ENCODE assay signal across 8 mouse cellular contexts in the genomic region with DNA sequence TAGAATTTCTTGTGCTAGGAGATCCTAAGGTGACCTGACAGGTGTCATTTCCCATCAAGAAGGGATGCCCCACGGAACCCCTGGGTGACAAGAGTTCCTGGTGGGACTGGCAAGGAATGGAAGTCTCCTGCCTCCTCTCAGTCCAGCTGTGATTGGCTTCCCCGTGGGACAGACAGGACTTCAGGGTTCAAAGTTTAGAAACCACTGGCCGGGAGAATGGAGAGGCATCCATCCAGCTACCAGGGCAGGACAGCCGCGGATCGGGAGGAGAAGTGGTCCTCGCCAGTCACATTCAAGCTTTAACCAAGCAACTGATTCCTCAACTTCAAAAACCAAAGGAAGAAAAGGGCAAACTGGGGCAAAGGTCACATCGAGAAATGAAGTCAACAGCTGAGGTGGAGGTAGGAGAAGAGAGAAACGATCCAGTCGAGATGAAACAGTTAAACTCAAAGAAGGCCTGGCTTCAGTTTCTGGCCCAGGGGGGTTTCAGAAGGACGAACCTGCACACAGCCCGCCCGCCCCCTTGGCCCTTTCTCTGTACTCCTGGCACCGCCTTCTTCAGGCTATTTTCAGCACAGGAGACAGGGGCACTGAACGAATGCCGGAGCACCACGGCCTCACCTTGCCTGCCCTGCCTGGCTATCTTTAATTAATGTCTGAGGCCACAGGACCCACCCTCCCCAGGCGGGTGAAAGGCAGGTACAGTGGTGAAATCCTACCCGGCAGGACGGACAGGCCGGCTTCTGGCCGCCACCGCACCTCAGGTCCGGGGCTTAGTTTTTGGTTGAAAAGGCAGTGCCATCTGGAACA. TPM values are rescaled to one million over a fixed set of nuclear protein-coding genes. Genes with fewer than 3 reads are reported as not detected.
DNase-seq lines count a peak whose midpoint lies in the region; ATAC-seq lines count a peak whose summit lies in the region.

No protein-coding gene starts in this region.

- no peaks in the 10 kb centered on the region for H3K27me3 ChIP-seq in stomach, embryonic 16.5 days (ENCODE audit: control insufficient read depth, insufficient read depth, low read length)

- peak overlapping the region; percentile 56; the same call in 1 of the 2 replicates for H3K27ac ChIP-seq in stomach, embryonic 16.5 days (ENCODE audit: low read length)

- no peak for ATAC-seq in stomach, embryonic 16.5 days (ENCODE audit: insufficient read depth, low FRiP score)

- DNase-seq in testis, postnatal 10 days (ENCODE audit: low spot score), result peak; percentile 43
- no peak for DNase-seq in testis, postnatal 14 days (ENCODE audit: low spot score)
- peak; percentile 81 to 84 for DNase-seq in heart, postnatal 10 days
- DNase-seq in kidney, postnatal 36 days, result peak; percentile 71 to 80
- DNase-seq in cerebellum, adult 8-10 months, result no peak
- DNase-seq in c-Kit-positive CD71-positive TER-119-positive erythroid progenitor cells, embryonic 14.5 days (ENCODE audit: low spot score), result no peak
- DNase-seq in right cerebral cortex, postnatal 25 days, result no peak

- H3K4me2 ChIP-seq in stomach, embryonic 16.5 days (ENCODE audit: low read depth, low read length), result peak overlapping the region; percentile 78

- H3K4me1 ChIP-seq in stomach, embryonic 16.5 days (ENCODE audit: control insufficient read depth, insufficient read depth, low read length), result peaks cover 85% of the 10 kb centered on the region

- H3K36me3 ChIP-seq in stomach, embryonic 16.5 days (ENCODE audit: control insufficient read depth, insufficient read depth, low read length), result no peaks in the 10 kb centered on the region; the same call in 1 of the 2 replicates

- peak overlapping the region; percentile 82 for H3K4me3 ChIP-seq in stomach, embryonic 16.5 days (replicated peaks; ENCODE audit: low read length)

- intact Hi-C loops in heart, postnatal 10 days (cut with DNase I), result no loop called here

- H3K9ac ChIP-seq in stomach, embryonic 16.5 days (ENCODE audit: low read length), result peak overlapping the region; percentile 62

- no peaks in the 10 kb centered on the region for H3K9me3 ChIP-seq in stomach, embryonic 16.5 days (replicated peaks; ENCODE audit: control insufficient read depth, low read length)

- 48% methylated on average over 24 of the region's 24 CpGs for WGBS in stomach, embryonic 16.5 days

RNA-seq across cellular contexts. Expression of gene Snx18, which starts 6.0 kb away (rescaled TPM):
- total RNA-seq in heart, postnatal 10 days (2021), result 10 to 100 TPM; 32.7 to 33.7 TPM
- 10.5 and 13.6 TPM in 2 replicates for polyA plus RNA-seq in stomach, embryonic 16.5 days (2015; fragmentation: Nextera tagmentation; extraction: Ambion mirVana)

RNA-seq across cellular contexts. Expression of gene Hspb3, which starts 51.1 kb away (rescaled TPM):
- total RNA-seq in heart, postnatal 10 days (2021), result 10 to 100 TPM; 16.0 to 17.0 TPM
- 0.41 and 5.2 TPM in 2 replicates for polyA plus RNA-seq in stomach, embryonic 16.5 days (2015; fragmentation: Nextera tagmentation; extraction: Ambion mirVana)

Comparison
In these comparisons a context has a peak if more than half of its experiments do, and no peak if none do; other contexts are left out.
1. DNase-seq: peak in testis, postnatal 10 days (single experiment), heart, postnatal 10 days (2 of 2) and kidney, postnatal 36 days (2 of 2); none in testis, postnatal 14 days (single experiment), cerebellum, adult 8-10 months (single experiment), c-Kit-positive CD71-positive TER-119-positive erythroid progenitor cells, embryonic 14.5 days (single experiment) and right cerebral cortex, postnatal 25 days (single experiment).